Mouse (Mus musculus): ENCODE data around the gene Ppp1ca.

Ppp1ca gene

DNA sequence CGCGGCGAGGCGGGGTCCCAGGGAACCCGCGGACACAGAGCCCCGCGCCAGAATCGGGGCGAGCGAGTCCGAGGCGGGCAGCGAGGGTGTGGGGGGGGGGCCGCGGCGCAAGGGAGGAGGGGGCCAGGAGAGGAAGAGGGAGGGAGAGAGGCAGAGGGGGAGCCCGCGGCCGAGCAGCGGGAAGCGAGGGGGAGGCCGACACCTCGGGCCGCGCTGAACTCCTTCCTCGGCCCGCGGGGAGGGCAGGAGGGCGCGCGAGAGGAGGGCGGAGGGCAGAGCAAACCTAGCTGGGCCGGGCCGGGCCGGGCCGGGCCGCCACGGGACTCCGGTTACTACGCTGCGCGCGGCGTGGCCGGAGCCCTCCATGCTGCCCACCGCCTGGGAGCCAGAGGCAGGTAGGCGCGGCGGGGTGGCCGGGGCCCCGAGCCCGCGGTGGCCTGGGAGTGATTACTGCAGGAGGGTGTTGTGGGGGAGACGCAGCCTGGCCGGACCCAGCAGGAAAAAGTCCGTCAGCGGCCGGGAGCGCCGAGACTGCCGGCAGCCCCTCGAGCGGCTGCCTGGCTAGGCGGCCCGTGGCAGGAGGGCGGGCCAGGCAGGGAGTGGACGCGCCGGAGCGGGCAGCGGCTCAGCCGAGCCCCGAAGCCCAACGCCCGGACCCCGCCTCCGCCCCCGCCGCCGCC is 23.0 kb downstream of the Ppp1ca start:
- peak; percentile 63 to 79 for DNase-seq

DNA sequence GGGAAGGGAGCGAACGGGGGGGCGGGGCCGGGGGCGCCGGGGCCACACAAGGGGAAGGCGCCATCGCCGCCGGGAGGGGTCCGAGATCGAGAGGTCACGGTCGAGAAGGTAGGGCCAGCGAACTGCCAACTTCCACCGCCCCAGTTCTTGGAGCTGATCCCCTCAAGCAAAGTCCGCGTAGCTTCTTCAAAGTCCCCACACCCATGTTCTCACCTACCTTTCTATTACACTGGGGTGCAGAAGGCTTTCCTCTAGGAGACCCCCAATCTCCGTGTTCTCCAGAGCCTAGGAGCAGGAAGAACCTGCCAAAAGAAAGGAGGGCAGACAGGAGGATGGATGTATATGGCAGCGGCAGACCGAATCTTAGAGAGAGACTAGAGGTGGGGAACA is 23.6 kb downstream of the Ppp1ca start:
- peak in 1 of 2 experiments; percentile 48 for DNase-seq

DNA sequence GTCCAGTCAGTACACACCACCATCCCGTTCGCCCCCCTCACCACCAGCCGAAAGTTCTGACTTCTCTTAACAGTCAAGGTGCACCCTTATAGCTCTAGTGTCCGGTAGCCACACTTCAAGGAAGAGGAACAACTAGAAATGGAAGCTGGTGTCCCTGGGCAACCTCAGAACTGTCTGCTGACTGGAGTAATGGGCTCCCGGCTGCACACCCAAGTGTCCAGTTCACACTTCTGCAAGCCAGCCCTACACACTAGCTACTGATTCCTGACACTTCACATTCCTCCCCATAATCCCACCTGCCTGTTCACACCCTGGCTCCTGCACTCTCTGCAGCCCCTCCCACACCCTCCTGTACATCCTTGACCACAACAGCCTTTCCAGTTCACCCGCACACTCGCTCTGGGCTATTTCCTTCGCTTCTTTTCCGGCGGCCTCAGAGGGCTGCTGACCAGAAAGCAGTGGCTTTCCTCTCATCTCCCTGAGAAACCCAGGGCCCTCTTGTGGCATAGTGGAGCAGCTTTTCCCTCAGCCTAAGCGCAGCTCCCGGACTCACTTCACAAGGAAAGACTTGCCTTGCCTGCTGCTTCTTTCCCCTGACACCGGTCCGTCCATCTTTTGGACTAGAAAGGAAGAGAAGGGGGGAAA is 24.3 kb downstream of the Ppp1ca start:
- peak; percentile 73 to 82 for DNase-seq

DNA sequence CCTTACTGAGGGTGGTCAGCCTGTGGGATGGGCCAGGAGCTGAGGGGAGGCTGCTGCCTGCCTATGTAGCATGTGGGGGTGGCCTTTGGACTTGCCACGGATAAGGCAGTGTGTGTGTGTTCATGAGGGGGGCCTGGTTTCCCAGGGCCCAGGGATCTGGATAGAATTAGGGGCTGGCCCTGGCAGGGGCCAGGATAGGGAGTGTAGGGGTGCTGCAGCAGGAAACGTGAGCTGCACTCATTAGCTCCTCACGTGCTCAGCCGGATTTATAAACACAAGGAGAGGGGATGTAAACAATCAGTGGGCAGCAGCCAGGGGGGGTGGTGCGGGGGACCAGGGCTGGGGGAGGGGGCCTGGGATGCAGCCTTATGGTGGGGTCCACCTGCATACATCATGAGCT is 25.3 kb downstream of the Ppp1ca start:
- peak in 1 of 2 experiments; percentile 21 for DNase-seq

DNA sequence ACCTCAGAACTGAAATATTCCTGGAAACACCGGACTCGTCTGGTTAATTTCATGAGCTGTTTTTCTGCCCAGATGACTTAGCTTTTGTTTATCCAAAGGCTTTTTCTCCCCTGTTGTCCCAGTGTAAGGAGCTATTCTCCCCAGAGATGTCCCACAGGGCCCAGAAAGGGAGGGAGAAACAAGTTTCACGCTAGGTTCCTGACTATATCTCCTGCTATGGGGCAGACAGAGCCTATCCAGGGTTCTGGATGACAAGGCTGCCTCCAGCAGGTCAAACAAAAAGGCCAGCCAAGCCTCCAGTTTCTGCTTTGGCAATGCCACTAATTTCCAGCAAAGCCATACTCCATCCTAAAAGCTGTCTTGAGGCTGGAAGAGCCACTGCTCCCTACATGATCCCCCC is 26.0 kb downstream of the Ppp1ca start:
- no peak for DNase-seq

DNA sequence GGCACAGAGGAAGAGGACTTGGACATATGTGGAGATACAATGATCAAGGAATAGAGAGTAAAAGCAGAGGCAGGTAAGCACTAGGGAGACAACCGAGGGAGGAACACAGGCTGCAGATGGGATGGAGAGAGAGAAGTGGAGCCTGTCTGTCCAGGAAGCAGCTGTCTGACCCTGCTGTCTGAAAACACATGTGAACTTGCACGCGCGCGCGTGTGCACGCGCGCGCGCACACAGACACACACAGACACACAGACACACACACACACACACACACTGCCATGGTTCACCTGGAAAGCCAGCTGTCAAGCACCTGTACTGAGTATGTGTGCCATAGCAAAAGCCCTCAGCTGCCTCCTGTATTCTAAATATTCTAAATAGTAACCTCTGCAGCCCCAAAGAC is 26.4 kb downstream of the Ppp1ca start:
- no peak for DNase-seq

DNA sequence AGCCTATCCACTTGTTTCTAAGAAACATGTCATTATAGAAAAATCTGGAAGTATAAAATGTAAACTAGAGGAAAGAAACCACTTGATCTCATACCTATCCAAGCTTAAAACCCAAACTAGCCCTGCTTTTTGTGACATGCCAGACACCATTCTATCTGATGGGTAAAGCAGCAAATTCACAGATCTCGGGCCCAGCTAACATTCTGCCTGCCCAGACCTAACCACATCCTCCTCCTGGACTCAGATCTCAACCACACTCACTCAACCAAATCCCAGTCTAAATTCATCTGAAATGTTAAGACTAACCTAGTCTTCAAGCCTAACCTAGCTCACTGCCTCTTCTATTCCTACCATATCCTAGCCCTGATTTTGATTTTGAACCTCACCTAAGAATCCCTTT is 26.9 kb downstream of the Ppp1ca start:
- no peak for DNase-seq

DNA sequence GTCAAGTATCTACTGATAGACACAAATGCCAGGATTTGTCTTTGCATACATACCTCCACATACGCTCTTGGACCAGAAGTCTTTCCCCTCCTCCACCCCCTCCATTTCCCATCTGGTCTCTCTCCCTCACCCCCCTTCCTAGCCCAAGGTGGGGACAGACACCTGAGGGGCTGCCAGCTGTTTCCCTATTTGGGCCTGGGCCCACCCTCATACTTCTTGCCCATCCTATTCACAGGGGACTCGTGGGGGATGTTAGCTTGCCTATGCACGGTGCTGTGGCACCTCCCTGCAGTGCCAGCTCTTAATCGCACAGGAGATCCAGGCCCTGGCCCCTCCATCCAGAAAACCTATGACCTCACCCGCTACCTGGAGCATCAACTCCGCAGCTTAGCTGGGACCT is 28.1 kb downstream of the Ppp1ca start:
- no peak for DNase-seq

DNA sequence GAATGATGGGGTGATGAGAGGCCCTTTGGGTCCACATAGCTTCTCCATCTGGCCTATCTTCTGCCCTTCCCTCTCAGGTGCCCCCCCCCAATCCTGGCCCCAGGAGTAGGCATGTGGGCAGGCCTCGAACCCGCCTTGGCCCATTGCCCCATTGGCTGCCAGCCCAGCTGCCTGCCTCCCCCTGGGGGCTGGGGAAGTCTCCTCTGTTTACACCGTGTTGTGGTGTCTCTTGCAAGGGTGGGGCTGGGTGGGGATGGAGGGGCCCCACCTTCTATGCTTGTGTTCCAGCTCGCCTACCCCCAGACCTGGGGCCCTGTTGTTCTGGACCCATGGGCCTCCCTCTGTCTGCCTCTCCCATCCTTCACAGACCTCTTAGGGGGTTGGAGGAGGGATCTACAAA is 28.6 kb downstream of the Ppp1ca start:
- DNase-seq = peak; percentile 31 to 44

DNA sequence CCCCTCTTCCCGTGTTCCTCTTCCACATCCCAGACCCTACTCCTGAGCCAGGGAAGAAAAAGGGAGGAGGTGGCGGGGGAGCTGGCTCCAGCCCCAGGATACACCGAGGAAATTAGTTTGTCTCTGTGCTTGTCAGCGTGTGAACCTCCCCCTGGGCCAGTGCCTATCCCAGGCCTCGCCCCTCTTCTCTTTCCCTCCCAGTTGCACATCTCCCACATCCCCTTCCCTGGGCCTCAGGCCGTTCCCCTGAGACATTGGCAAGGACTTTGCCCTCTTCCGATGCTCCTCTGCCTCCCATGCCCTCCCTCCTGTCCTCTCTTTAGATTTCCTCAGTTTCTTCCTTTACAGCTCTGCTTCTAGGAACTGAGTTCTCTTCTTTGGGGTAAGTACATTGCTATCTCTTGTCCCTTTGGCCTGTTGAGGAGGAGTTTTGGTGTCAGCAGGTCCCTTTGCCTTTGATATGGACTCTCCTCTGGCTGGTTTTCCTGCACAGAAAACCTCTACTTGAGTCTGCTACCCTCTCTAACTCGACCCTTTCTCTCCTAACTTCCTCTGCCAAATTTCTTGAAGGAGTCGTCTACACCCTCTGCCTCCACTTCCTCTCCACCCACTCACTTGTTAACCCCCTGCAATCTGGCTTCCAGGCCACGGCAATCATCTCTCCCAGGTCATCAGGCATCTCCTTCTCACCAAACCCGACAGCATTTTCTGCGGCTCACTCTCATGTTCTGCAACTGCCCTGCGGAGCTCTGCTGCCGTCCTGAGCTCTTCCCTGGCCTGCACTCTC is 29.3 kb downstream of the Ppp1ca start:
- peak; percentile 60 to 74 for DNase-seq

DNA sequence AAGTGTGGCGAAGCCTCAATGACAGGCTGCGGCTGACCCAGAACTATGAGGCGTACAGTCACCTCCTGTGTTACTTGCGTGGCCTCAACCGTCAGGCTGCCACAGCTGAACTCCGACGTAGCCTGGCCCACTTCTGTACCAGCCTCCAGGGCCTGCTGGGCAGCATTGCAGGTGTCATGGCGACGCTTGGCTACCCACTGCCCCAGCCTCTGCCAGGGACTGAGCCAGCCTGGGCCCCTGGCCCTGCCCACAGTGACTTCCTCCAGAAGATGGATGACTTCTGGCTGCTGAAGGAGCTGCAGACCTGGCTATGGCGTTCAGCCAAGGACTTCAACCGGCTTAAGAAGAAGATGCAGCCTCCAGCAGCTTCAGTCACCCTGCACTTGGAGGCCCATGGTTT is 30.3 kb downstream of the Ppp1ca start:
- DNase-seq = peak; percentile 58 to 77

DNA sequence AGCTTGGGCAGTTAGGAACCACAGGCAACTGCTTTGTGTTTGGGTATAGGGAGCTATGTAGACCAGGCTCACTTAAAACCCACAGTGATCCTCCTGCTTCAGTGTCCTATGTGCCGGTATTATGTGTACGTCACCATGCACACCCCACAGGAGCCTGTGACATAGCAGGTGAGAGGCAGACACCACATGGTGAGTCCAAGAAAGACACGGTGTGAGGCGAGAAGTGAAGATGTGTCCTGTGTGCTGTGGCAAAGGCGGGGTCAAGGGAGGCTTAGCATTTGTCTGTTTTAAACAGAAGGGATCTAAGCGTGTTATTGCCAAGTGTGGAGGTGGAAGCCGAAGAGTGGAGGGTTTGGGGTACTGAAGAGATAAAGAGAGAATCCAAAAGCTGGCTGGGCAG is 34.9 kb downstream of the Ppp1ca start:
- DNase-seq = no peak

DNA sequence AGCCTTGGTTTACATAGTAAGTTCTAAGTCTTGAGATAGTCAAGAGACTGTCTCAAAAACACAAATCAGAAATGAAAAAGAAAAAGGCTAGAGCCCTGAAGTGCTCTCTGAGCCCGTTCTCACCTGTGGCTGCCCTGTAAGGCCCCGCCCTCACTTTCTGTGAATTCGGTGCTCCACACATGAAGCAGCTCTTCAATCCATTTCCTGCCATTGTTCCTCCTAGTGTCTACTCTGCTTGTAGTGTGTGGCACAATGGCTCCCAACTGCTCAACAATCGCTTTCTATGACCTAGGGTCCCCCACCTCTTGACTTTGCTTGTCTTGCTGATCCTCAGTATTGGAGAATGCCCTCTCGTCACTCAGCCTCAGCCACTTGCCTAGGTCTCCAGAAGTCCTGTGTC is 35.6 kb downstream of the Ppp1ca start:
- DNase-seq = no peak

DNA sequence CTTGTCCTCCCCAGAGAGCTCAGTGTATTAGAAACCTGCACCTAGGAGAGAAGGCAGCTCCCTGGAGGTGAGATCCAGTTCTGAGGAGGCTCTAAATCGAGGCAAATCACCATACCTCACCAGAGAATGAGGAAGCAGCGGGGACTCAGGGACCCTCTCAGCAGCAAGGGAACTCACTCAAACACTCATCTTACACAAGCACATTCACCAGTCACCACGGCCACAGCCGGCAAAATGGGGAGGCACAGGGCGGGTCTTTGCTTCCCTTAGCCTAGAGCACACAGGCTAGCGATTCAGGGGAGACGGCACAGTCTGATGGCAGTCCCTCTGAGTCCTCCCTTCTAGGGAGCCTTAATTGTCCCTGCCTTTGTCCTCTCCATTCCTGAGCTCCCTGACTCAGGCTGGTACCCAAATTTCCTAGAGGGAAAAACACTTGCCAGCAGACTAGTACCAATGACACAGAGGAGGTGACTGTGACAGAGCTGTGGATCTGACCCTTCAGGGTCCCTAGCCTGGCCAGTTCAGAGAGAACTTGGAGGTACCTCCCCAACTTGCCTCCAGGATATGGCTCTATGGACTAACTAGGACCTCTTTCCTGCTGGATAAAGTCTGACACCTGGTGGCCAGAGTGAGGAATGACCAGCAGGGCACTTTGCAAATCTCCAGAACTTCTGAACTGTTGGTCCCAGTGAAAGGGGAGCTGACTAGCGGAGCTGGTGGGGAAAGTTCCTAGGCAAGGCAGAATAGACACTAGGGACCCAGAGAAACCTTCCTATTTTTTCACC is 36.2 kb downstream of the Ppp1ca start:
- peak; percentile 79 to 84 for DNase-seq

DNA sequence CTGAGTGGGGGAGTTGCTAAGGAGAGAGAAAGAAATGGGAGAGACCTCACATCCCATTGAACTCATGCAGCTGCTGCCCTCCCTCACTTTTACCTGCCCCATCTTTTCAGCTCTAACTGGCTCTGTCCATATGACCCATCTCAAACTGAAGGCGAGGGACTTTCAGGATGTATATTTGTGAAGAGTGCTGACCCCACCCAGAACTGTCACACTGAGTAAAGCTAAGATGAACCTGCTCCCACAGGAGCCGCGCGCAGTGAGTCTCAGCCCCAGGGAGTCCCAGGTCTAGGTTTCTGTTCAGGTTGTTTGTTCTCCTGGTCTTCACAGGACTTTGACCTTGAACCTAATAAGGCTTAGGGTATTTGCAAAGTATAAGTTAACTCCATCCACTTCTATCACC is 37.0 kb downstream of the Ppp1ca start:
- DNase-seq = no peak

DNA sequence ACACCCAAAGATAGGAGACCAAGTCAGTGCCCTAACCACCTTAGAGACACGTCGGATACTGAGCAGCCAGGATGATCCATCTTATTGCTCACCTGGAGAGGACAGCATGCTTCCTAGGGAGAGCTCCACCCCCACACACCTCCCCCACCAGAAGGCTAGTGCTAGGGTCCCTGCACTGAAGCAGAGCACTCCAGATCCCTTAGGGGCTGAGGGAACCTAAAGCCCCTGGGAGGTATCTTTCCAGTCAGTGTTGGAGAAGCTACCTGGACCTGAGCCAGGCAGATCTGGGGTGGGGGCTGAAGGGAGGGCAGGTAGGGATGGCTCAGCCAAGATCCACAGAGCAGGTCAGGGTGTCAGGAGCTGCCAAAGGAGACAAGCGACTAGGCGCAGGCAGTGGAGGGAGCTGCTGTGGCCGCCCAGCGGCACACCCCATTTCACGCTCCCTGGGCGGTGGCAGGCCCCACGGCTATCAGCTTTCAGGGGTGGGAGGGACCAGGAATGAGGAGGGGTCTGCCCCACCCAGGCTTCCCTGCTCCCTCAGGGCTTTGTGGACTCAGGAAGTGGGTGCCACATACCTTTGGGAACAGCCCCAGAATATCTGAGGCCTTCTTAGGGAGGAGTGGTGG is 37.7 kb downstream of the Ppp1ca start:
- peak; percentile 54 to 60 for DNase-seq

DNA sequence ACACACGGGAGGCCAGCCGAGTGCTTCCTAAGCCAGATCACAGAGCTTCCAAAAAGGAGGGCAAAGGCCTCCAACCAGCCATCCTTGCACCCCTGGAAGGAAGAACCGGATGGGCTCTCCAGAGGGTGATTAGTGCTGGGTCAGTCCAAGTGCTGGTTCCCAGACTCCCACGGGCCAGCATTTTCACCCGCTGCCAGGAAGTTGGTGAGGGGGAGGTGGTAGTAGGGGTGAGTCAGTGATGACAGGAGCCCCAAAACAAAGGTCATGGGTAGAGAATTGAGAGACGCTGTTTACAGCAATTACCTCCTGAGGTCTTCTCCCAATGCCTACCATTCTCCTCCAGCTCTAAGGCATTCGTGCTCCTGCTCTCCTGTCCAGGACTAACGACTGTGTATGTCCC is 38.5 kb downstream of the Ppp1ca start:
- DNase-seq = peak; percentile 24 to 45

DNA sequence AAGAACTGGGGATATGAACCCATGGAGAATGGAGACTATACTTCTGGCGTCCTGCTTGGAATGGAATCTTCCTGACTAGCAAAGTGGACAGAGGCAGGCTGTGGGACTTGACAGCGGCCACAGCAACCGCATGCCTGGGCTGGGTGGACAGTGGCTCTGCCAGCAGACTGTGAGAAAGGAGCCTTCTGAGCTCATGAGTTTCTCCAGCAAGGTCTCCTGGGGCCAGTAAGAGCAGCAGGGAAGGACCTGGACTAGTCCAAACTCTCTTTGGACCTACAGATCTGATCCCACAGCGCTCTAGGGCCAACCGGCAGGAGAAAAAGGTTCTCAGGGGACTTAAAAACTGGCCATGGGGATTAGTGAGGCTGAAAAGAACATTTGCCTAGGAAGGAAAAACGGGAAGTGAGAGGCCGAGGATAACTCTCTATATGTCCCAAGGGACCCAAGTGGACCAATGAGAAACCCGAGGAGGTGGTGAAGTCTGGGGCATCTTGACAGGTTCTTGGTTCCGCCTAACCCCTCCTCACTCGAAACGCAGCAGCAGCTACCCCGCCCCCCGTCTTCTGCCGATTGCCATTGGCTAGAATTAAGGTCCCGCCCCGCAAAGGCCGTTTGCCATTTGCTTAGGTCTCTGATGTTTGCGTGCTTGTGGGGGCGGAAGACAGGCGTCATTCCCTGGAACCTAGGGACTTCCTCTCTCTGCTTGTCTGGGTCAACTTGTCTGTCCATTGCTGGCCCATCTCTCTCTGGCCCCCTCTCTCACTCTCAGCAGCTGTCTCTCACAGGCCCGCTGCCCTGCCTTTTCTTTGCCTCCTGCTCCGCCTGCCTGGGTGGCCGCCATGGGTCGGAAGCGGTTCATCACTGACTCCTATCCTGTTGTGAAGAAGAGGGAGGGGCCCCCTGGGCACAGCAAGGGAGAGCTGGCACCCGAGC is 39.7 kb downstream of the Ppp1ca start, which contains the start of gene Pold4:
Gene Pold4 (plus strand): TSS at position 647 of the 933 bp plus-strand sequence.
- DNase-seq = peak; percentile 98 to 99

DNA sequence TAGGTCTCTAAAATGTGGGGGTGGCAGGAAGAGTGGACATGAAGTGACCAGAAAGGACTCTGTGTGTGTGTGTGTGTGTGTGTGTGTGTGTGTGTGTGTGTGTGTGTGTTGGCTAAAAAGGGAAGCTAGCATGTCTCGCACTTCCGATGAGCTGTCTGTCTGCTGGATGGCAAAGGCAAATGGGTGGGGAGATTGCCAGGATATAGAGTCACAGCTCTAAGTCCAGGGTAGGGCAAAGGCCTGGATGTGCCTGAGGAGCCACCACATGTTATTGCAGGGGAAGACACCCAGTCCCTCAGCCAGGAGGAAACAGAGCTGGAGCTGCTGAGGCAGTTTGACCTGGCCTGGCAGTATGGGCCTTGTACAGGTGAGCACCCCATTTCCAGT is 40.3 kb downstream of the Ppp1ca start:
- DNase-seq = no peak

DNA sequence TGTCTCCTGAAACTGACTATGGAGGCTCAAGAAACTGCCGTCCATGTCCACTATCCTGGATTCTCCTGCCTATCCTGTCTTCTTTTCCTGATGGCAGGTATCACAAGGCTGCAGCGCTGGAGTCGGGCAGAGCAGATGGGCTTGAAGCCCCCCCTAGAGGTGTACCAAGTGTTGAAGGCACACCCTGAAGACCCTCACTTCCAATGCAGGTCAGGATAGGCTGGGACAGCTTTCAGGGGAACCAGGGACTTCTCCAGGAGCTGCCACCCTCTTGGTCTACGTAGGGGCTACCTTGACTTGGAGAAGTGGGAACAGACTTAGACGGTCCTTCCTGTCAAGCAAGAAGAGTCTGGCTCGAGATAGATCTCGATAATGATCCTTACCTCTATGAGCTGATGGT is 40.8 kb downstream of the Ppp1ca start:
- DNase-seq = no peak

DNA sequence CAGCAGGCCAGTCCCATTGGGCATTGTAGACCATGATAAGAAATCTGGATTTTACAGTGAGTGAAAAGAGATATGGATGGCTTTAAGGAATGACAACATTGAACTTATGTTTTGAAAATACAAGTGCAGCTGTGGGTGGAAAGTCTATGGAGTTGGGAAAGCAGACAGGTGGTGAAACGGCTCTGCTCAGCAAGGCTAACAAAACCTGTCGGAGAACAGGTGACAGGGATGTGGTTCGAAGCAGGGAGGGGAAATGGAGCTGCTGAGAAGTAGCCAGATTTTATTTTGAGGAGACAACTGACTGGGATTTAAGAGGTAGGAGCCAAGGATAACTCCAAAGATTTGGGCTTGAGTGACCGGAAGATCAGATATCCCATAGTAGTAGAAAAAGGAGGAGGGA is 42.7 kb downstream of the Ppp1ca start:
- DNase-seq = no peak

Measured in kidney, postnatal 4 days (tissue).